Mouse (Mus musculus): Measurements from ENCODE around the gene Tbk1. TPM values are rescaled to one million over a fixed set of nuclear protein-coding genes. Genes with fewer than 3 reads are reported as not detected.
A peak's percentile ranks its signal among the peaks of the same experiment; 100 is the strongest.

The Tbk1 gene
- polyA plus RNA-seq, 1 experiment: 14.8 TPM

- H3K4me1 ChIP-seq (ENCODE audit: control insufficient read depth, insufficient read depth, low read length): peaks cover 6% of the 10 kb centered on the region; the same call in 1 of the 2 replicates
- H3K27me3 ChIP-seq (replicated peaks; ENCODE audit: control insufficient read depth, insufficient read depth, low read length): no peaks in the 10 kb centered on the region
- DNase-seq: peak; percentile 85
- 23% methylated on average over 35 of the region's 35 CpGs for WGBS
- TF ChIP-seq CTCF (conservative IDR thresholded peaks at IDR 0.05; ENCODE audit: insufficient read depth, insufficient read length, low read depth, low read length) (no peak), POLR2A (IDR thresholded peaks at IDR 0.05; ENCODE audit: low read depth, low read length) (no peak)
- no peaks in the 10 kb centered on the region for H3K36me3 ChIP-seq (ENCODE audit: control insufficient read depth, insufficient read depth, low read length)
- H3K4me3 ChIP-seq (ENCODE audit: insufficient read depth, low read depth, low read length): peak overlapping the region; percentile 64
- 0 out of 2 replicates have a peak overlapping the region, but pooled peaks have one; percentile 35 for H3K27ac ChIP-seq (ENCODE audit: insufficient read depth, low read depth, low read length)
Measured at GRCm38 (mm10) chr10:121504973-121505911, 81.3 kb downstream of the Tbk1 start.

GRCm38 (mm10) chr10:121501160-121501559, 85.4 kb downstream of the Tbk1 start:
- no peaks in the 10 kb centered on the region for H3K36me3 ChIP-seq (ENCODE audit: control insufficient read depth, insufficient read depth, low read length)
- 75% methylated on average over 5 of the region's 5 CpGs for WGBS
- H3K27me3 ChIP-seq (replicated peaks; ENCODE audit: control insufficient read depth, insufficient read depth, low read length): no peaks in the 10 kb centered on the region
- TF ChIP-seq POLR2A (IDR thresholded peaks at IDR 0.05; ENCODE audit: low read depth, low read length): no peak
- no peak for TF ChIP-seq CTCF (conservative IDR thresholded peaks at IDR 0.05; ENCODE audit: insufficient read depth, insufficient read length, low read depth, low read length)
- peak; percentile 38 for DNase-seq
- H3K4me3 ChIP-seq (ENCODE audit: insufficient read depth, low read depth, low read length): no peak overlapping the region
- H3K4me1 ChIP-seq (ENCODE audit: control insufficient read depth, insufficient read depth, low read length): peaks cover 20% of the 10 kb centered on the region; the same call in 1 of the 2 replicates
- peak overlapping the region; percentile 69; the same call in 1 of the 2 replicates for H3K27ac ChIP-seq (ENCODE audit: insufficient read depth, low read depth, low read length)

- TF ChIP-seq POLR2A (IDR thresholded peaks at IDR 0.05; ENCODE audit: low read depth, low read length): no peak
- TF ChIP-seq CTCF (conservative IDR thresholded peaks at IDR 0.05; ENCODE audit: insufficient read depth, insufficient read length, low read depth, low read length): peak; percentile 62
- 18% methylated on average over 5 of the region's 5 CpGs for WGBS
- DNase-seq: peak; percentile 71
- Histone ChIP-seq H3K27me3 (replicated peaks; ENCODE audit: control insufficient read depth, insufficient read depth, low read length) (no peaks in the 10 kb centered on the region), H3K27ac (ENCODE audit: insufficient read depth, low read depth, low read length) (peak overlapping the region; percentile 54; the same call in 1 of the 2 replicates), H3K36me3 (ENCODE audit: control insufficient read depth, insufficient read depth, low read length) (no peaks in the 10 kb centered on the region), H3K4me3 (ENCODE audit: insufficient read depth, low read depth, low read length) (no peak overlapping the region), H3K4me1 (ENCODE audit: control insufficient read depth, insufficient read depth, low read length) (peaks cover 13% of the 10 kb centered on the region; the same call in 1 of the 2 replicates)
Measured at GRCm38 (mm10) chr10:121500034-121500433, 86.6 kb downstream of the Tbk1 start.

- peaks cover 13% of the 10 kb centered on the region; the same call in 1 of the 2 replicates for H3K4me1 ChIP-seq (ENCODE audit: control insufficient read depth, insufficient read depth, low read length)
- peak overlapping the region; percentile 52; the same call in 1 of the 2 replicates for H3K27ac ChIP-seq (ENCODE audit: insufficient read depth, low read depth, low read length)
- no peak overlapping the region for H3K4me3 ChIP-seq (ENCODE audit: insufficient read depth, low read depth, low read length)
- no peak for DNase-seq
- 55% methylated on average over 2 of the region's 2 CpGs for WGBS
- TF ChIP-seq POLR2A (IDR thresholded peaks at IDR 0.05; ENCODE audit: low read depth, low read length) (no peak), CTCF (conservative IDR thresholded peaks at IDR 0.05; ENCODE audit: insufficient read depth, insufficient read length, low read depth, low read length) (no peak)
- H3K27me3 ChIP-seq (replicated peaks; ENCODE audit: control insufficient read depth, insufficient read depth, low read length): no peaks in the 10 kb centered on the region
- H3K36me3 ChIP-seq (ENCODE audit: control insufficient read depth, insufficient read depth, low read length): no peaks in the 10 kb centered on the region
Measured at GRCm38 (mm10) chr10:121499063-121499462, 87.5 kb downstream of the Tbk1 start.

- peak; percentile 89 for DNase-seq
- WGBS: 29% methylated on average over 8 of the region's 8 CpGs
- H3K4me1 ChIP-seq (ENCODE audit: control insufficient read depth, insufficient read depth, low read length): peaks cover 16% of the 10 kb centered on the region; the same call in 1 of the 2 replicates
Measured at GRCm38 (mm10) chr10:121498481-121498904, 88.1 kb downstream of the Tbk1 start.

GRCm38 (mm10) chr10:121497968-121498367, 88.6 kb downstream of the Tbk1 start:
- peak overlapping the region; percentile 66 for H3K27ac ChIP-seq (ENCODE audit: insufficient read depth, low read depth, low read length)
- peaks cover 19% of the 10 kb centered on the region; the same call in 1 of the 2 replicates for H3K4me1 ChIP-seq (ENCODE audit: control insufficient read depth, insufficient read depth, low read length)
- TF ChIP-seq POLR2A (IDR thresholded peaks at IDR 0.05; ENCODE audit: low read depth, low read length): no peak
- TF ChIP-seq CTCF (conservative IDR thresholded peaks at IDR 0.05; ENCODE audit: insufficient read depth, insufficient read length, low read depth, low read length): no peak
- no peak overlapping the region for H3K4me3 ChIP-seq (ENCODE audit: insufficient read depth, low read depth, low read length)
- no peaks in the 10 kb centered on the region for H3K36me3 ChIP-seq (ENCODE audit: control insufficient read depth, insufficient read depth, low read length)
- WGBS: 68% methylated on average over 7 of the region's 7 CpGs
- no peak for DNase-seq
- no peaks in the 10 kb centered on the region for H3K27me3 ChIP-seq (replicated peaks; ENCODE audit: control insufficient read depth, insufficient read depth, low read length)

More at GRCm38 (mm10) chr10:121498481-121498904, 88.1 kb downstream of the Tbk1 start:
- Histone ChIP-seq H3K27me3 (replicated peaks; ENCODE audit: control insufficient read depth, insufficient read depth, low read length) (no peaks in the 10 kb centered on the region), H3K4me3 (ENCODE audit: insufficient read depth, low read depth, low read length) (no peak overlapping the region), H3K36me3 (ENCODE audit: control insufficient read depth, insufficient read depth, low read length) (no peaks in the 10 kb centered on the region), H3K27ac (ENCODE audit: insufficient read depth, low read depth, low read length) (peak overlapping the region; percentile 66)
- TF ChIP-seq POLR2A (IDR thresholded peaks at IDR 0.05; ENCODE audit: low read depth, low read length): no peak
- no peak for TF ChIP-seq CTCF (conservative IDR thresholded peaks at IDR 0.05; ENCODE audit: insufficient read depth, insufficient read length, low read depth, low read length)

- Histone ChIP-seq H3K36me3 (ENCODE audit: control insufficient read depth, insufficient read depth, low read length) (no peaks in the 10 kb centered on the region), H3K4me1 (ENCODE audit: control insufficient read depth, insufficient read depth, low read length) (peaks cover 19% of the 10 kb centered on the region; the same call in 1 of the 2 replicates), H3K27me3 (replicated peaks; ENCODE audit: control insufficient read depth, insufficient read depth, low read length) (no peaks in the 10 kb centered on the region), H3K27ac (ENCODE audit: insufficient read depth, low read depth, low read length) (no peak overlapping the region), H3K4me3 (ENCODE audit: insufficient read depth, low read depth, low read length) (no peak overlapping the region)
- 63% methylated on average over 7 of the region's 7 CpGs for WGBS
- no peak for TF ChIP-seq CTCF (conservative IDR thresholded peaks at IDR 0.05; ENCODE audit: insufficient read depth, insufficient read length, low read depth, low read length)
- no peak for TF ChIP-seq POLR2A (IDR thresholded peaks at IDR 0.05; ENCODE audit: low read depth, low read length)
- peak; percentile 82 for DNase-seq
Measured at GRCm38 (mm10) chr10:121496616-121497015, 90.0 kb downstream of the Tbk1 start.

Other genes with a start within 250 kb of the Tbk1 start
- 1.0 and 1.2 TPM in 2 replicates for gene Tbc1d30, start 235.5 kb downstream of the Tbk1 start, polyA plus RNA-seq (2012; rRNA removed)
- 128 and 160 TPM in 2 replicates for gene Gns, start 221.7 kb downstream of the Tbk1 start, polyA plus RNA-seq (2012; rRNA removed)
- 31.1 and 35.3 TPM in 2 replicates for gene Rassf3, start 110.4 kb downstream of the Tbk1 start, polyA plus RNA-seq (2012; rRNA removed)
- gene Xpot, start 39.5 kb upstream of the Tbk1 start, polyA plus RNA-seq (2012; rRNA removed): 78.0 and 108 TPM in 2 replicates
- gene D930020B18Rik, start 54.8 kb upstream of the Tbk1 start, polyA plus RNA-seq (2012; rRNA removed): 0.02 TPM in 1 of 2 replicates, not detected in the other
- 5.2 and 5.5 TPM in 2 replicates for gene BC048403, start 153.2 kb upstream of the Tbk1 start, polyA plus RNA-seq (2012; rRNA removed)